Mouse (Mus musculus): Measurements from ENCODE around the gene Gm14399. TPM values are rescaled to one million over a fixed set of nuclear protein-coding genes. Genes with fewer than 3 reads are reported as not detected.
"Not testable (repeated sequence)": the region's sequence is repeated elsewhere in the genome, so short reads cannot be mapped to it uniquely, and the experiment has no call there.

Gm14399 gene
- 10 to 100 TPM; 12.5 to 15.4 TPM for total RNA-seq (2021)

GRCm38 (mm10) chr2:175141993-175142295 lies at the start of gene Gm14399:
Gene Gm14399, minus strand, starts transcription at chr2:175142012.
- DNase-seq (ENCODE audit: extremely low spot score in 1 of 2, low spot score in 2 of 2); intact Hi-C loops (cut with DNase I): not testable (repeated sequence)

- DNase-seq (ENCODE audit: extremely low spot score in 1 of 2, low spot score in 2 of 2); intact Hi-C loops (cut with DNase I): not testable (repeated sequence)
These were observed 37.2 kb upstream of the Gm14399 start for GRCm38 (mm10) chr2:175179008-175179407.

GRCm38 (mm10) chr2:175176312-175176711 lies 34.5 kb upstream of the Gm14399 start:
- intact Hi-C loops (cut with DNase I), result no loop called here
- DNase-seq (ENCODE audit: extremely low spot score in 1 of 2, low spot score in 2 of 2), result no peak

- intact Hi-C loops (cut with DNase I); DNase-seq (ENCODE audit: extremely low spot score in 1 of 2, low spot score in 2 of 2): not testable (repeated sequence)
These were observed 33.8 kb upstream of the Gm14399 start, which contains the start of gene Gm14443 for GRCm38 (mm10) chr2:175175401-175176180. Gene Gm14443, minus strand, starts transcription at chr2:175175871.

GRCm38 (mm10) chr2:175174058-175174457 lies 32.2 kb upstream of the Gm14399 start:
- intact Hi-C loops (cut with DNase I); DNase-seq (ENCODE audit: extremely low spot score in 1 of 2, low spot score in 2 of 2): not testable (repeated sequence)

DNA sequence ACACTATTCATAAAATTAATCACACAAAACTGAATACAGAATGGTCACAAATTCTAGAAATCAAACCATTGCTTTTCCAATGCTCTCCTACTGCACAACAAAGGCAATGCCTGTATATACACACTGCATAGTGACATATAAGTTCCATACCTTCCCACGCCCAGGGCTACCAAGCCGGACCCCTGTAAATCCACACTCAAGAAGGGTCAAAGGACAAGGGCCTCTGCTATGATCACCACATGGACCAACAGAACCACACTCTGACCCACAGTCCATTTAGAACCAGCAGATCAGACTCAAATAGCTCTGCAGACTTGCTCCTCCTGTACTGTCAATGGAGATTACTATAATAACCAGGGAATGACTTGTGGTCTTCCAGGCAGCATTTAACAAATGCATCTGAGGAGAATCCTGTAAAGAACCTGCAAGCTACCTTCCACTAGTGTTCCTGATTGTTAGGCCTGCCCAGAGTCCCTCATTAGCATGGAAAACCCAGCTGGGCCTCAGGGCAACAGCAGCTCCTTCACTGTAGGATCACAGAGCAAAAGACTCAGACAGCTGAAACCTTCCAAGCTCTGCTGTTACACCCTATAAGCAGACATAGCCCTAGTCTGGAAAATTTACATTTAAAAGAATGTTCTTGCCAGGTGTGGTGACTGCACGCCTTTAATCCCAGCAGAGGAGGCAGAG lies 31.2 kb upstream of the Gm14399 start:
- intact Hi-C loops (cut with DNase I); DNase-seq (ENCODE audit: extremely low spot score in 1 of 2, low spot score in 2 of 2): not testable (repeated sequence)

DNA sequence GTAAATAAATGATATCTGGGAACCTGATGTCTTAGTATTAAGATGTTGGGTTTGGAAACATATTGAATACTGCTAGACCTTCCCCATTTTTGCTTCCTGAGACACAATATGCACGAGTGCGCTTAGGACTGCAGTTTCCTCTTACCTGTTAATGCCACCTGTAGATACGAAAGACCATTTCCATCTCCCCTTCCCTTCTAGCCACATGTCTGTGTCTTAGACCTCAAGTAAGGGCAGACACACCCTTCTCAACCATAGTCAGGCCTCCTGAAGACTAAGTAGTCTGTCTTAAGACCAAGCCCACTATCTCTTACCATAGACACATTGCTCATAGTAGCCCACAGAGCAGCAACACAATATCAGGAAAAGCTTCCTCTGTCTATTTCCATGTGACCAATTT lies 30.3 kb upstream of the Gm14399 start:
- DNase-seq (ENCODE audit: extremely low spot score in 1 of 2, low spot score in 2 of 2), result no peak
- intact Hi-C loops (cut with DNase I), result no loop called here

GRCm38 (mm10) chr2:175166870-175167269 lies 25.1 kb upstream of the Gm14399 start:
- DNase-seq (ENCODE audit: extremely low spot score in 1 of 2, low spot score in 2 of 2); intact Hi-C loops (cut with DNase I): not testable (repeated sequence)

DNA sequence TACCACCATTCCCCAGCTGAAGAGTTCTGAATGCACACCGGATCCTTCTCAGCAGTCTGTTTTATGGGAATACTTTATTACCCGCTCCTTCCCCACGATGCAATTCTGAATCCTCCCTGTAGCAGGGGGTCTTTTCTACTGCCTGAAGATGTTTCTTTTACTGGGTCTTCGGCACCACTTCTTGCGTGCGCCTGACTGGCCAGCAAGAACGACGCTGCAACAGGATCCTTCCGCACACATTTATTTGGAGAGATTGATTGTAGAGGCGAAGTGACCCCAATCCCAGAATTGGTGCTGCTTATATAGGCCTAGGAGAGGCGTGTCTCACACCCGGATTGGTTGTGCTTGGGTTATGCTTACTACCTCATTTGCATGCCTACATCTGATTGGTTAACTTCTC lies 23.3 kb upstream of the Gm14399 start:
- DNase-seq (ENCODE audit: extremely low spot score in 1 of 2, low spot score in 2 of 2); intact Hi-C loops (cut with DNase I): not testable (repeated sequence)

GRCm38 (mm10) chr2:175161438-175161837 lies 19.6 kb upstream of the Gm14399 start:
- intact Hi-C loops (cut with DNase I); DNase-seq (ENCODE audit: extremely low spot score in 1 of 2, low spot score in 2 of 2): not testable (repeated sequence)

GRCm38 (mm10) chr2:175158642-175159041 lies 16.8 kb upstream of the Gm14399 start:
- intact Hi-C loops (cut with DNase I), result no loop called here

DNA sequence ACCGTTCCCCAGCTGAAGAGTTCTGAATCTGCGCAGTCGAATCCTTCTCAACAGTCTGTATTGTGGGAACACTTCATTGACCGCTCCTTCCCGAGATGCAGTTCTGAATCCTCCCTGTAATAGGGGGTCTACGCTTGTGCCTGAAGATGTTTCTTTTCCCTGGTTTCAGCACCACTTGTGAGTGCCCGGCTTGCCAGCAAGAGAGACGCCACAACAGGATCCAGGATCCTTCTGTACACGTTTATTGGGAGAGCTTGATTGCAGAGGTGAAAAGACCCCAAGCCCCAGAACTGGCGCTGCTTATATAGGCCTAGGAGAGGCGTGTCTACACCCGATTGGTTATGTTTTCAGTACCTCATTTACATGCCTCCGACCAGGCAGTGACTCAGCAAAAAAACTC lies 14.9 kb upstream of the Gm14399 start:
- DNase-seq (ENCODE audit: extremely low spot score in 1 of 2, low spot score in 2 of 2), result no peak
- intact Hi-C loops (cut with DNase I), result no loop called here

More at GRCm38 (mm10) chr2:175158642-175159041, 16.8 kb upstream of the Gm14399 start:
- no peak for DNase-seq (ENCODE audit: extremely low spot score in 1 of 2, low spot score in 2 of 2)

GRCm38 (mm10) chr2:175141118-175141992 lies 457 bp downstream of the Gm14399 start:
- intact Hi-C loops (cut with DNase I), result not testable (repeated sequence)
- peak in 1 of 2 experiments; percentile 28 for DNase-seq (ENCODE audit: extremely low spot score in 1 of 2, low spot score in 2 of 2)

DNA sequence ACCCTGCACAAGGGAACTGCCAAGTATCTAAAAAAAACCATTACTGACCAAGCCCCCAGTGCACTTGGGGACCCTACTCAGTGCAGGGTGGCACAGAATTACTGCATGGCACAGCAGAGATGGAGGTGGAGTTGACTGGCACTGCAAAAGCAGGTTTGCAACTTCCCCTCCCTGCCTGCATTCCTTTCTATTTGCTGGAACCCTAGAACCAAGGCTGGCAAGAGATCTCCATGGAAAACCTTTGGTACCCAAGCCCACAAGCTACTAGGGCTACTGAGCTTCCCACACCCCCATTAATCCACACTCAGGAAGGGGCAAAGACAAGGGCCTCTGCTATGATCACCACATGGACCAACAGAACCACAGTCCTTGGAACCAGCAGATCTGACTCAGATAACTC lies 1.2 kb downstream of the Gm14399 start:
- intact Hi-C loops (cut with DNase I); DNase-seq (ENCODE audit: extremely low spot score in 1 of 2, low spot score in 2 of 2): not testable (repeated sequence)

Other genes with a start within 250 kb of the Gm14399 start
- 1 to 10 TPM; 1.2 to 1.3 TPM for gene Gm14444, start 131.8 kb downstream of the Gm14399 start, total RNA-seq (2021)
- 1 to 10 TPM in 1 of 2 experiments, not detected in 1; 1.4 TPM for gene Gm14393, start 74.2 kb downstream of the Gm14399 start, total RNA-seq (2021)
- gene Gm14443, start 33.9 kb upstream of the Gm14399 start, total RNA-seq (2021), result 1 to 10 TPM; 1.9 to 2.1 TPM
- gene Gm14391, start 64.9 kb upstream of the Gm14399 start, total RNA-seq (2021), result 10 to 100 TPM; 84.8 to 86.5 TPM
- 1 to 10 TPM in 1 of 2 experiments, not detected in 1; 7.6 TPM for gene Gm14440, start 133.1 kb upstream of the Gm14399 start, total RNA-seq (2021)
- 10 to 100 TPM; 39.8 to 41.5 TPM for gene Gm4631, start 196.2 kb upstream of the Gm14399 start, total RNA-seq (2021)
- gene Zfp968, start 230.4 kb upstream of the Gm14399 start, total RNA-seq (2021), result 1 to 10 TPM; 3.0 to 3.7 TPM